Mouse (Mus musculus): ENCODE measurements around the gene Spag6. TPM values are rescaled to one million over a fixed set of nuclear protein-coding genes. Genes with fewer than 3 reads are reported as not detected.
A peak's percentile ranks its signal among the peaks of the same experiment; 100 is the strongest.

Spag6 gene
- total and polyA plus RNA-seq, 2 experiments from 2014 or later, result 0.20 TPM; not detected in 1

DNA sequence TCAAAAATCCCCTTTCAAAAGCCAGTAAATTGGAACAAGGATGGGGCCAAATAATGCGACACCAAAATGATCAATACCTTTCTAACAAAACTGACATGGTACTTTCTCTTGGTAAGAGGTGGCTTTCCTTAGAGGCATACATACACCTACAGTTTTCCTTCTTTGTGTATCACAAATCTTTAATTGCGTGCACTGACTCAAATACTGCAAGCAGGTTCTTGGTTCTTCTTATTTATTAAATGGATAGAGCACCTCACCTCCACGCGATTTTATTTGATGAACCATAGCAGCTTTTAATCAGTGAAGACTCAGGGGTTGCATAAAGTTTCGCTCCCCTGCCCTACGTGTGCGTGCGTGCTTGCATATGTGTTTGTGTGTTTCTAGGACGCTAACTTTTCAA is 3.1 kb upstream of the Spag6 start:
- TF ChIP-seq CTCF (IDR thresholded peaks at IDR 0.05; ENCODE audit: low read depth), result no peak
- no peak for DNase-seq (ENCODE audit: low spot score)
- Histone ChIP-seq H3K9ac (replicated peaks; ENCODE audit: low read length) (no peak overlapping the region), H3K36me3 (ENCODE audit: insufficient read depth, low read length) (no peaks in the 10 kb centered on the region), H3K27me3 (ENCODE audit: insufficient read depth, low read length) (peaks cover 72% of the 10 kb centered on the region), H3K4me2 (ENCODE audit: low read depth, low read length) (peak overlapping the region; percentile 66; the same call in 1 of the 2 replicates), H3K4me1 (ENCODE audit: insufficient read depth, low read length) (0 out of 2 replicates have a peak, but pooled peaks cover 6% of the 10 kb centered on the region), H3K4me3 (ENCODE audit: low read length) (peak overlapping the region; percentile 43; the same call in 1 of the 2 replicates), H3K27ac (no peak overlapping the region), H3K9me3 (ENCODE audit: low read length) (no peaks in the 10 kb centered on the region)
- 1% methylated on average over 9 of the region's 9 CpGs for WGBS
- no peak for ATAC-seq

DNA sequence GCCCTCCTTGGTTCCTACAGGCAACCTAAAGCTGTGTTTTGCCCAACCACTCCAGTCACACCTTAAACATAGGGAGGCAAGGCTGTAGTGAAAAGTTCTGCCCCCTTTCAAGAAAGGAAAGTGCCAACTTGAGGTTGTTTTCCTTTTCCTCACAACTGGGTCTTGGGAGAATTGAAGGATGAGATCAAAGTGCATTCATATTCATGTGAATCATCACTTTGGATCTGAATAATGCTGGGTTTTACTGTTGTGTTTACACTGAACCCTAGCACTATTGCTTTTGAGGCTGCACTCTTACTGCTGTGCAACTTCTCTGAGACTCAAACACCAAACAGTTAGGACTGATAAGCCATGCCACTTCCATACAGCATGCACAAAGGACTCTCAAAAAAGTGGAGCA is 1.8 kb upstream of the Spag6 start:
- H3K4me1 ChIP-seq (ENCODE audit: insufficient read depth, low read length), result 0 out of 2 replicates have a peak, but pooled peaks cover 6% of the 10 kb centered on the region
- H3K27ac ChIP-seq, result no peak overlapping the region
- no peaks in the 10 kb centered on the region for H3K9me3 ChIP-seq (ENCODE audit: low read length)
- no peak for TF ChIP-seq CTCF (IDR thresholded peaks at IDR 0.05; ENCODE audit: low read depth)
- H3K27me3 ChIP-seq (ENCODE audit: insufficient read depth, low read length), result peaks cover 69% of the 10 kb centered on the region
- no peak for DNase-seq (ENCODE audit: low spot score)
- no peak for ATAC-seq
- H3K4me2 ChIP-seq (ENCODE audit: low read depth, low read length), result no peak overlapping the region
- no peak overlapping the region for H3K4me3 ChIP-seq (ENCODE audit: low read length)
- no peaks in the 10 kb centered on the region for H3K36me3 ChIP-seq (ENCODE audit: insufficient read depth, low read length)
- H3K9ac ChIP-seq (replicated peaks; ENCODE audit: low read length), result no peak overlapping the region

DNA sequence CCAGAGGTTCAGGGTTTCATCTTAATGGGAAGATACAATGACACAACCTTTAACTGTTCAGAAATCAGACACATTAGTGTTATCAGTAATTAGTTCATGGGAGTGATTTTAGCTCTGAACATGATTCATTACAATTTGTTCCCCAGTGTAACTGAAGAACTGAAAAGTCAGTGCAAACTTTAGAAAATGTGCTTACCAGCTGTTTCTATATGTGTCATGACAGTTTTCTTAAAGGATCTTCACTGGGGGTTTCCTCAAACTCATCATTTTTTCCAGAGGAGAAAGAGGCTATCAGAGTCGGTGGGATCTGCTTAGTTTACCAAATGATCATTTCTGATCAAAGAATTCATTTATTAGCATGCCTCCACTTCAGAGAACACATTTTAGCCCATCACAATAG is 1.3 kb upstream of the Spag6 start:
- no peak for TF ChIP-seq CTCF (IDR thresholded peaks at IDR 0.05; ENCODE audit: low read depth)
- no peak overlapping the region for H3K9ac ChIP-seq (replicated peaks; ENCODE audit: low read length)
- H3K36me3 ChIP-seq (ENCODE audit: insufficient read depth, low read length), result no peaks in the 10 kb centered on the region
- peaks cover 64% of the 10 kb centered on the region for H3K27me3 ChIP-seq (ENCODE audit: insufficient read depth, low read length)
- no peak for DNase-seq (ENCODE audit: low spot score)
- ATAC-seq, result no peak
- 4% methylated on average over 1 of the region's 1 CpGs for WGBS
- H3K27ac ChIP-seq, result no peak overlapping the region
- H3K9me3 ChIP-seq (ENCODE audit: low read length), result no peaks in the 10 kb centered on the region
- no peak overlapping the region for H3K4me3 ChIP-seq (ENCODE audit: low read length)
- H3K4me1 ChIP-seq (ENCODE audit: insufficient read depth, low read length), result 0 out of 2 replicates have a peak, but pooled peaks cover 6% of the 10 kb centered on the region
- H3K4me2 ChIP-seq (ENCODE audit: low read depth, low read length), result no peak overlapping the region

DNA sequence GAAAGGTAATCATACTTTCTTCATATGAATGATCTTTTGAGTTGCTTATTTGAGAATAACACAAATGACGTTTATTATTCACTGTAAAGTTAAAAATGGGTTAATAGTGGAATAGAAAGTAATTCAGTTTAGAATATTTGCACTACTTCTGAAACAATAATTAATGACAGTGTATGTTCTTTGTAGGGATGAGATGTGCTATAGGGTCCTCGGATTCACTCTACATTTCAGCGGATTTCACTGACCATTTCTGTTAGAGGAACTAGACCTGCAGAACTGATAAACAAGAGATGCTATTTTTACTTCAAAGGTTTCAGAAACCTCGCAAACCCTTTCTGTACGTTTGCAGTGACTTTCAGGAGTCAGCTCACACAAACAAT is 351 bp upstream of the Spag6 start:
- Histone ChIP-seq H3K27me3 (ENCODE audit: insufficient read depth, low read length) (peaks cover 57% of the 10 kb centered on the region), H3K4me2 (ENCODE audit: low read depth, low read length) (peak overlapping the region; percentile 87), H3K4me3 (ENCODE audit: low read length) (peak overlapping the region; percentile 53), H3K9me3 (ENCODE audit: low read length) (no peaks in the 10 kb centered on the region), H3K27ac (no peak overlapping the region), H3K9ac (replicated peaks; ENCODE audit: low read length) (no peak overlapping the region), H3K36me3 (ENCODE audit: insufficient read depth, low read length) (no peaks in the 10 kb centered on the region), H3K4me1 (ENCODE audit: insufficient read depth, low read length) (0 out of 2 replicates have a peak, but pooled peaks cover 6% of the 10 kb centered on the region)
- no peak for DNase-seq (ENCODE audit: low spot score)
- WGBS, result 2% methylated on average over 5 of the region's 5 CpGs
- no peak for ATAC-seq
- no peak for TF ChIP-seq CTCF (IDR thresholded peaks at IDR 0.05; ENCODE audit: low read depth)

DNA sequence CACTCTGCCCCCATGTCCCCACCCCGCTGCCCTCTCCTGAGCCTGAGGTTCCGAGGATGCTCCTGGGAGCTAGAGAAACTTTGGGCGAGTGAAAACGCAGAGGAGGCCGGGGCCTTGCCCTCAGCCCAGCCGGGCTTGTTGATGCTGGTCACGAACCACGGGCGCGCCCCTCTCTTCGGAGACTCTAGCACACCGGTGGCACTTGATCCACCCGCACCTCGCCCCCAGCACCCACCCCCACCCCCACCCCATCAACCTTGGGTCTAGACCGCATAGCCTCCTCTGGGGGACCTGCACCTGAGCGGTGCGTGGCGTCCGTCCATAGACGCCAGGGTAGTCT is 749 bp downstream of the Spag6 start:
- WGBS, result 0% methylated on average over 16 of the region's 20 CpGs
- DNase-seq (ENCODE audit: low spot score), result no peak
- Histone ChIP-seq H3K4me2 (ENCODE audit: low read depth, low read length) (peak overlapping the region; percentile 87), H3K4me3 (ENCODE audit: low read length) (peak overlapping the region; percentile 53), H3K9me3 (ENCODE audit: low read length) (no peaks in the 10 kb centered on the region), H3K27me3 (ENCODE audit: insufficient read depth, low read length) (peaks cover 56% of the 10 kb centered on the region), H3K4me1 (ENCODE audit: insufficient read depth, low read length) (0 out of 2 replicates have a peak, but pooled peaks cover under 1% of the 10 kb centered on the region), H3K36me3 (ENCODE audit: insufficient read depth, low read length) (no peaks in the 10 kb centered on the region), H3K9ac (replicated peaks; ENCODE audit: low read length) (peak overlapping the region; percentile 66), H3K27ac (no peak overlapping the region)
- peak; percentile 39; the same call in 1 of the 2 replicates for ATAC-seq
- no peak for TF ChIP-seq CTCF (IDR thresholded peaks at IDR 0.05; ENCODE audit: low read depth)

DNA sequence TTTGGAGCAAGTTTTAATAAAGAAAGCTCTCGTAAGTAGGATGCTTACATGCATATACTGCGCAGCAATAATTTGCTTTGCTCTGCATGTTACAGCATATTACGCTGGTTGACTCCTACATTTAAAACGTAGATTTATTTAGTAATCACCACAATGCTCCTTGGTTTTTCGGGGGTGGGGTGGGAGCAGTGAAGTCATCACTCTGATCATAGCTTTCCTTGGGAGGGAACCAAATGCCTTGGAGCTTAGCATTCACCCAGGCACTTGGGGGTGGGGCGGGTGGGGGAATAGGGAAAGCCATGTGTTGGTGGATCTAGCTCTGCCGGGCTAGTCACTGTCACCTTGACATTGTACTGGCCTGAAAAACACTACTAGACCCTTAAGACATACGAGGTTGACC is 1.3 kb downstream of the Spag6 start:
- peak overlapping the region; percentile 87 for H3K4me2 ChIP-seq (ENCODE audit: low read depth, low read length)

DNA sequence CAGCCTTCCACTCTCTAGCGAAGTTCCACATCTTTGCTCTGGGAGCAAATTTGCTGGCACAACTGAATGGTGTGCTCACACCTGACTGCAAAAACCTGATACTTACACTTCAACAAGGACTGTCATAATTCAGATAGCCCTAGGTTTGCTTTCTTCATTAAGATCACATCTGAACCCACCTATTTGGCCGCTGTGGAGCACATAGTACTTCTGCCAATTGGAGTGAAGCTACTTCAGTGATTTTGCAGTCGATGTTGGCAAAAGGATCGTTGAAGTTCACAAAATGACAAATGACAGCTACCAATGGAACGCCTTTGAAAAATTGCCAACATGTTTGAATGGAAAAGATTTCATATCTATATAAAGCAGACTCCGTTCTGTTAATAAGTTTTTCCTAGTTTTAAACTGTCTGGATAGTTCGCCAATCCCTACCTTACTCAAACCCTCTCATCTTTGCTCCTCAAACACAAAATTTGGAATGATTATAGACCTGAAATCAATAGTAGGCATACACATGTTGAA is 1.9 kb downstream of the Spag6 start:
- Histone ChIP-seq H3K4me1 (ENCODE audit: insufficient read depth, low read length) (no peaks in the 10 kb centered on the region), H3K4me3 (ENCODE audit: low read length) (no peak overlapping the region), H3K27ac (no peak overlapping the region), H3K9me3 (ENCODE audit: low read length) (no peaks in the 10 kb centered on the region), H3K27me3 (ENCODE audit: insufficient read depth, low read length) (peaks cover 58% of the 10 kb centered on the region), H3K4me2 (ENCODE audit: low read depth, low read length) (no peak overlapping the region), H3K9ac (replicated peaks; ENCODE audit: low read length) (no peak overlapping the region), H3K36me3 (ENCODE audit: insufficient read depth, low read length) (no peaks in the 10 kb centered on the region)
- ATAC-seq (no peak), DNase-seq (ENCODE audit: low spot score) (no peak)
- 7% methylated on average over 7 of the region's 7 CpGs for WGBS
- no peak for TF ChIP-seq CTCF (IDR thresholded peaks at IDR 0.05; ENCODE audit: low read depth)

More for the DNA sequence above, 1.3 kb downstream of the Spag6 start:
- ATAC-seq (no peak), DNase-seq (ENCODE audit: low spot score) (no peak)
- 4% methylated on average over 8 of the region's 8 CpGs for WGBS
- TF ChIP-seq CTCF (IDR thresholded peaks at IDR 0.05; ENCODE audit: low read depth), result no peak
- no peaks in the 10 kb centered on the region for H3K4me1 ChIP-seq (ENCODE audit: insufficient read depth, low read length)
- H3K27me3 ChIP-seq (ENCODE audit: insufficient read depth, low read length), result peaks cover 57% of the 10 kb centered on the region
- H3K27ac ChIP-seq, result no peak overlapping the region
- no peaks in the 10 kb centered on the region for H3K9me3 ChIP-seq (ENCODE audit: low read length)
- no peak overlapping the region for H3K9ac ChIP-seq (replicated peaks; ENCODE audit: low read length)
- no peak overlapping the region for H3K4me3 ChIP-seq (ENCODE audit: low read length)
- no peaks in the 10 kb centered on the region for H3K36me3 ChIP-seq (ENCODE audit: insufficient read depth, low read length)

Data from hindbrain, postnatal 0 days (tissue).